Mouse (Mus musculus) CH12.LX (cell line): Measurements from ENCODE around the gene Zbp1. TPM values are rescaled to one million over a fixed set of nuclear protein-coding genes. Genes with fewer than 3 reads are reported as not detected.

ENCODE experiments used
- DNase-seq: peaks from one replicate; pipeline ENCODE4 v3.0.0-alpha.2; 2013; ENCODE audit errors: extremely low read depth
- H3K27ac ChIP-seq: 2 replicates; pipeline ENCODE4 v1.5.1; 2012; ENCODE audit warnings: low read depth, mild to moderate bottlenecking, control low read depth, moderate library complexity; ENCODE audit not compliant: insufficient read depth
- H3K27me3 ChIP-seq: replicated peaks from 2 replicates; pipeline ENCODE3; 2012; ENCODE audit warnings: inconsistent platforms
- H3K36me3 ChIP-seq, 2 experiments: replicated peaks in 1 of 2; 2 replicates each; pipeline versions ENCODE3 to v1.6.1; 2012; ENCODE audit warnings: inconsistent platforms in 1 of 2, low read length in 1 of 2, mild to moderate bottlenecking in 1 of 2, mixed read lengths in 1 of 2, moderate library complexity in 1 of 2; ENCODE audit not compliant: control insufficient read depth in 1 of 2, insufficient read depth in 1 of 2
- H3K4me1 ChIP-seq, 2 experiments: 2 replicates each; pipeline ENCODE4 v1.6.1; 2012; ENCODE audit warnings: inconsistent platforms in 1 of 2, moderate library complexity in 1 of 2; ENCODE audit not compliant: insufficient read depth in 2 of 2, control insufficient read depth in 1 of 2
- H3K4me2 ChIP-seq: 2 replicates; pipeline ENCODE4 v1.6.1; 2012; ENCODE audit warnings: low read depth, mild to moderate bottlenecking, control low read depth; ENCODE audit not compliant: poor library complexity, insufficient read depth, severe bottlenecking
- H3K4me3 ChIP-seq, 3 experiments: fragments of 150-350 bp in 1 of 3; sonication (generic) in 1 of 3; replicated peaks in 1 of 3; 2 replicates each; pipeline versions ENCODE3 to v1.5.1; 2011 to 2012; ENCODE audit warnings: low read depth in 2 of 3, low read length in 2 of 3, mild to moderate bottlenecking in 2 of 3, moderate library complexity in 2 of 3, control low read depth in 1 of 3, improper control_type of control experiment in 1 of 3, inconsistent platforms in 1 of 3, mixed read lengths in 1 of 3; ENCODE audit not compliant: poor library complexity in 1 of 3
- H3K79me2 ChIP-seq: replicated peaks from 2 replicates; pipeline ENCODE4 v1.6.1; 2012; ENCODE audit warnings: mild to moderate bottlenecking, moderate library complexity; ENCODE audit not compliant: control insufficient read depth, poor library complexity, insufficient read depth, severe bottlenecking; ENCODE audit errors: extremely low read depth
- H3K9ac ChIP-seq: 2 replicates; pipeline ENCODE4 v1.6.1; 2012; ENCODE audit warnings: low read depth, mild to moderate bottlenecking, control low read depth, moderate library complexity; ENCODE audit not compliant: insufficient read depth
- H3K9me3 ChIP-seq: replicated peaks from 2 replicates; pipeline ENCODE3; 2012; ENCODE audit warnings: low read length, inconsistent platforms, mixed read lengths
- CHD2 ChIP-seq: IDR thresholded peaks from 2 replicates; pipeline ENCODE4 v1.6.1; 2011; ENCODE audit warnings: low read length, improper control_type of control experiment
- CTCF ChIP-seq, 2 experiments: IDR thresholded peaks in 1 of 2; conservative IDR thresholded peaks in 1 of 2; 2 replicates each; pipeline ENCODE4 v1.5.1; 2011 to 2012; ENCODE audit warnings: low read depth in 2 of 2, low read length in 2 of 2, improper control_type of control experiment in 1 of 2, inconsistent platforms in 1 of 2, mild to moderate bottlenecking in 1 of 2, moderate library complexity in 1 of 2
- E2F4 ChIP-seq: IDR thresholded peaks from 2 replicates; pipeline ENCODE4 v1.6.1; 2011; ENCODE audit warnings: low read depth, low read length, improper control_type of control experiment; ENCODE audit not compliant: insufficient replicate concordance
- EP300 ChIP-seq: IDR thresholded peaks from 2 replicates; pipeline ENCODE4 v1.6.1; 2011; ENCODE audit warnings: low read length, improper control_type of control experiment
- IRF4 ChIP-seq: IDR thresholded peaks from 2 replicates; pipeline ENCODE4 v1.6.1; 2014; ENCODE audit warnings: low read depth, mild to moderate bottlenecking, inconsistent platforms, low read length, improper control_type of control experiment
- PAX5 ChIP-seq: IDR thresholded peaks from 2 replicates; pipeline ENCODE4 v1.6.1; 2012; ENCODE audit warnings: low read length, inconsistent platforms, mixed read lengths
- POLR2AphosphoS2 ChIP-seq: IDR thresholded peaks from 2 replicates; pipeline ENCODE4 v1.6.1; 2011; ENCODE audit warnings: low read depth, low read length, improper control_type of control experiment
- RAD21 ChIP-seq: IDR thresholded peaks from 2 replicates; pipeline ENCODE4 v1.6.1; 2011; ENCODE audit warnings: low read depth, mild to moderate bottlenecking, low read length, improper control_type of control experiment, moderate library complexity
- TCF12 ChIP-seq: IDR thresholded peaks from 2 replicates; pipeline ENCODE4 v1.6.1; 2014; ENCODE audit warnings: low read depth, mild to moderate bottlenecking, inconsistent platforms, low read length, improper control_type of control experiment
- UBTF ChIP-seq: IDR thresholded peaks from 2 replicates; pipeline ENCODE4 v1.6.1; 2012; ENCODE audit warnings: low read depth, mild to moderate bottlenecking, inconsistent platforms, low read length, improper control_type of control experiment, moderate library complexity
- USF1 ChIP-seq: IDR thresholded peaks from 2 replicates; pipeline ENCODE4 v1.6.1; 2014; ENCODE audit warnings: low read depth, mild to moderate bottlenecking, inconsistent platforms, low read length, improper control_type of control experiment
- ZKSCAN1 ChIP-seq: IDR thresholded peaks from 2 replicates; pipeline ENCODE4 v1.6.1; 2012; ENCODE audit warnings: low read depth, inconsistent platforms, low read length, improper control_type of control experiment, borderline replicate concordance
- ZMIZ1 ChIP-seq: IDR thresholded peaks from 2 replicates; pipeline ENCODE4 v1.6.1; 2012; ENCODE audit warnings: low read depth, mild to moderate bottlenecking, inconsistent platforms, low read length, improper control_type of control experiment
- ZNF384 ChIP-seq: IDR thresholded peaks from 2 replicates; pipeline ENCODE4 v1.6.1; 2012; ENCODE audit warnings: low read depth, low read length, improper control_type of control experiment, inconsistent platforms
- dilution Hi-C: fragments of 300-500 bp; cut with MboI; formaldehyde crosslinking; loops from 2 replicates; pipeline ENCODE4 v1.14.3; 2020; ENCODE audit warnings: low sequenced_read_pairs; ENCODE audit not compliant: extremely low pct_unique_long_range_greater_than_20kb, extremely low pct_ligation_motif_present
- in situ Hi-C: fragments of 300-500 bp; cut with MboI; formaldehyde crosslinking; loops from 3 replicates; pipeline ENCODE4 v1.14.3; 2019; ENCODE audit warnings: low sequenced_read_pairs, low pct_ligation_motif_present, low pct_unique_long_range_greater_than_20kb, mixed read lengths
- polyA plus RNA-seq: library from polyadenylated mRNA; unstranded; fragments of >175 nt; gene quantifications from 2 replicates; pipeline ENCODE4 v1.2.1, GENCODE M21; 2012; ENCODE audit warnings: low read depth; ENCODE audit not compliant: insufficient read length
- total RNA-seq, 2 experiments: library from RNA; depleted of rRNA; stranded (reverse); fragments of 300-350 nt in 1 of 2; fragments of >200 nt in 1 of 2; gene quantifications; 2 replicates each; pipeline ENCODE4 v1.2.3; 2012 to 2014

Gene Zbp1
- total and polyA plus RNA-seq, 3 experiments = 8.1 to 9.8 (median 8.7) TPM

- peaks cover 75% of the 10 kb centered on the region for H3K27me3 ChIP-seq
- no peak overlapping the region for H3K4me3 ChIP-seq
- no peak overlapping the region for H3K9ac ChIP-seq
- dilution Hi-C loops = no loop called here
- H3K79me2 ChIP-seq = no peaks in the 10 kb centered on the region
- no peak overlapping the region for H3K4me2 ChIP-seq
- no peak overlapping the region for H3K27ac ChIP-seq
- no peaks in the 10 kb centered on the region for H3K36me3 ChIP-seq
- peaks cover 10 to 29% of the 10 kb centered on the region in 2 experiments for H3K4me1 ChIP-seq
- no peak for TF ChIP-seq E2F4
- no peak for TF ChIP-seq TCF12
- TF ChIP-seq CTCF (conservative IDR thresholded peaks at IDR 0.05 in 1 of 2, IDR thresholded peaks at IDR 0.05 in 1 of 2; ENCODE audit: low read depth in 2 of 2, low read length in 2 of 2) = 0 out of 4 replicates have a peak, but pooled peaks of 1 of the 2 experiments have one; percentile 15
- no peak for TF ChIP-seq UBTF
- no peak for TF ChIP-seq ZNF384
- TF ChIP-seq ZKSCAN1 = no peak
- TF ChIP-seq, all 38 proteins: peak for 1
- peaks cover 9% of the 10 kb centered on the region for H3K9me3 ChIP-seq
- DNase-seq = no peak
- in situ Hi-C loops = loop anchor here (5.0 to 25.0 kb wide), 2 partner anchors 73 to 343 kb away; no protein-coding TSS in a partner anchor
These were observed 38.7 kb downstream of the Zbp1 start for GRCm38 (mm10) chr2:173180026-173180425.

- Histone ChIP-seq H3K4me2 (no peak overlapping the region), H3K27ac (no peak overlapping the region), H3K4me1 (peaks cover 10 to 22% of the 10 kb centered on the region in 2 experiments), H3K9ac (no peak overlapping the region), H3K36me3 (no peaks in the 10 kb centered on the region), H3K27me3 (peaks cover 72% of the 10 kb centered on the region), H3K79me2 (no peaks in the 10 kb centered on the region), H3K4me3 (no peak overlapping the region), H3K9me3 (peaks cover 9% of the 10 kb centered on the region)
- no peak for TF ChIP-seq POLR2AphosphoS2
- no peak for TF ChIP-seq IRF4
- no peak for TF ChIP-seq CHD2
- TF ChIP-seq USF1 = no peak
- TF ChIP-seq PAX5 = no peak
- in situ Hi-C loops (loop anchor here (5.0 to 25.0 kb wide), 2 partner anchors 342 to 373 kb away; no protein-coding TSS in a partner anchor), dilution Hi-C loops (no loop called here)
- DNase-seq = no peak
These were observed 39.7 kb downstream of the Zbp1 start for GRCm38 (mm10) chr2:173179046-173179445.

- dilution Hi-C loops = no loop called here
- H3K4me1 ChIP-seq = peaks cover 12 to 33% of the 10 kb centered on the region in 2 experiments
- no peak for DNase-seq
- no peak overlapping the region for H3K4me3 ChIP-seq
- TF ChIP-seq RAD21 = no peak
- no peak for TF ChIP-seq ZMIZ1
- TF ChIP-seq EP300 = no peak
- in situ Hi-C loops = loop anchor here (5.0 to 25.0 kb wide), 2 partner anchors 341 to 374 kb away; no protein-coding TSS in a partner anchor
- H3K9ac ChIP-seq = no peak overlapping the region
- peaks cover 9% of the 10 kb centered on the region for H3K9me3 ChIP-seq
- no peak overlapping the region for H3K4me2 ChIP-seq
- no peak overlapping the region for H3K27ac ChIP-seq
- peaks cover 63% of the 10 kb centered on the region for H3K27me3 ChIP-seq
- H3K79me2 ChIP-seq = no peaks in the 10 kb centered on the region
- H3K36me3 ChIP-seq = no peaks in the 10 kb centered on the region
These were observed 40.8 kb downstream of the Zbp1 start for GRCm38 (mm10) chr2:173177951-173178350.
